Mouse (Mus musculus) E14TG2a.4 (cell line): ENCODE data around the gene Cdsn.

Experiments used
- CTCF ChIP-seq: conservative IDR thresholded peaks from 2 replicates; pipeline ENCODE4 v1.5.1; 2014; ENCODE audit warnings: low read length
- NANOG ChIP-seq: IDR thresholded peaks from 2 replicates; pipeline ENCODE4 v1.6.1; 2014; ENCODE audit warnings: borderline replicate concordance, low read length, mixed read lengths
- POU5F1 ChIP-seq: IDR thresholded peaks from 2 replicates; pipeline ENCODE4 v1.6.1; 2014; ENCODE audit warnings: low read length, borderline replicate concordance

DNA sequence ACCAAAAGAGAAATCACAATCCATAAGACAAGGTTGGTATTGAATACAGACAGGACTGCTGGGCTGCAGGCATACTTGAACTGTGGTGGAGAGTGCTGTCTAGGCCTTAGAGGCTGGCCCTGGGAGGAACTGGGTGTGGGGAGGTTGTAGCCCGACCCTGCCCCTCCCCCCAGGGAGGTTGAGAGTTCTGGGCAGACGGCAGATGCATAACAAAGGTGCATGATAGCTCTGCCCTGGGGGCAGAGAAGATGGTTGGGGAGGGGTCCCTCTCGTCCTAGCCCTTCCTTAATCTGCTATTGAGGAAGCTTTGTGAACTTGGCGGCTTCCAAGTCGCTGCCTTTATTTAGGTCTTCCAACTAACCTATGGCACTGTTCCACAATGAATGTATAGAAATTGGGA is 48.1 kb upstream of the Cdsn start:
- TF ChIP-seq CTCF = no peak
- TF ChIP-seq POU5F1 = peak; percentile 100
- TF ChIP-seq NANOG = peak; percentile 98
